8 mouse cellular contexts compared by ENCODE assay signal in the genomic region with DNA sequence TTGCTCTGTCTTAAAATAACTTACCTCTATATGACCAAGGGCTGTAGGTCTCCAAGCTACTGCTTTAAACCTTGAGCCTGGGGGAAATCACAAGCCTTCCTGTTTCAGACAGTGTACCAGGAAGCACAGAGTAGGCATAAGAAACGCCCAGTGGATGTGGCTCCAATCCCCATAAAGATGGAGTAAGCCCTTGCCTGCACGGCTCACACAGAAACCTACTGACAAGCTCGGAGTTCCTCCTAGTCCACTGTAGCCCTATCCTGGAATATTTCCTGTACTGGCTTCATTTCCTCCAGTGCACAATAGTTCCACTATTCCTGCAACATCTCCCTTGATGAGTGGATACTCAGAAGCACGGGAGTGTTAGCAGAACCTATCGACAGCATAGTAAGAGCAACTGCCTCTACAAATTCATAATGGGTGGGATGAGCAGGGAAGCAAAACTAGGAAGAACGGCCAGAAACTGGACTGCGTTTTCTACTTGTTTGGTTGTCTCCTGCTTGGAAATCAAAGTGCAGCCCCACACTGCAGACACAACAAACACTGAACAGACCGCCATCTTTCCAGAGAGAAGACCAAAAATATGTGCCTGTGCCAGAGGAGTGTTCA. TPM values are rescaled to one million over a fixed set of nuclear protein-coding genes. Genes with fewer than 3 reads are reported as not detected.
DNase-seq lines count a peak whose midpoint lies in the region; ATAC-seq and TF ChIP-seq lines count a peak whose summit lies in the region.

No protein-coding gene starts in this region.

- no peak; the same call in 1 of the 2 replicates for TF ChIP-seq POLR2A in CH12.LX (IDR thresholded peaks at IDR 0.05; ENCODE audit: low read depth, low read length)

- no peaks in the 10 kb centered on the region for H3K9me3 ChIP-seq in CH12.LX (replicated peaks; ENCODE audit: low read length)
- H3K9me3 ChIP-seq in heart, embryonic 13.5 days: no peaks in the 10 kb centered on the region
- H3K9me3 ChIP-seq in lung, embryonic 14.5 days (ENCODE audit: low read depth, low read length): no peaks in the 10 kb centered on the region

- no peak for TF ChIP-seq EP300 in CH12.LX (IDR thresholded peaks at IDR 0.05; ENCODE audit: low read length)

- no peak for ATAC-seq in heart, embryonic 13.5 days (ENCODE audit: extremely low read depth, insufficient number of reproducible peaks, low FRiP score, low TSS enrichment)
- ATAC-seq in lung, embryonic 14.5 days (ENCODE audit: insufficient read depth): no peak

- dilution Hi-C loops in CH12.LX (cut with MboI; ENCODE audit: extremely low pct_ligation_motif_present, extremely low pct_unique_long_range_greater_than_20kb, low sequenced_read_pairs): no loop called here

- peaks cover 10% of the 10 kb centered on the region; the same call in 1 of the 2 replicates for H3K79me2 ChIP-seq in CH12.LX (replicated peaks; ENCODE audit: control insufficient read depth, extremely low read depth, insufficient read depth, poor library complexity, severe bottlenecking)

- no peak for TF ChIP-seq CTCF in CH12.LX (conservative IDR thresholded peaks at IDR 0.05 in 1 of 2, IDR thresholded peaks at IDR 0.05 in 1 of 2; ENCODE audit: low read depth in 2 of 2, low read length in 2 of 2)
- TF ChIP-seq CTCF in lung, embryonic 14.5 days (IDR thresholded peaks at IDR 0.05; ENCODE audit: low read depth): no peak

- peak overlapping the region; percentile 3; the same call in 1 of the 2 replicates for H3K9ac ChIP-seq in CH12.LX (ENCODE audit: insufficient read depth, low read depth)
- 0 out of 2 replicates have a peak overlapping the region, but pooled peaks have one; percentile 1 for H3K9ac ChIP-seq in heart, embryonic 13.5 days
- no peak overlapping the region for H3K9ac ChIP-seq in lung, embryonic 14.5 days

- H3K36me3 ChIP-seq in CH12.LX (replicated peaks in 1 of 2; ENCODE audit: control insufficient read depth in 1 of 2, insufficient read depth in 1 of 2, low read length in 1 of 2): peaks cover 9 to 42% of the 10 kb centered on the region in 2 experiments
- H3K36me3 ChIP-seq in heart, embryonic 13.5 days: peaks cover 24% of the 10 kb centered on the region
- H3K36me3 ChIP-seq in lung, embryonic 14.5 days (ENCODE audit: insufficient read depth): peaks cover 12% of the 10 kb centered on the region; the same call in 1 of the 2 replicates

- no peak for TF ChIP-seq RAD21 in CH12.LX (IDR thresholded peaks at IDR 0.05; ENCODE audit: low read depth, low read length)

- in situ Hi-C loops in CH12.LX (cut with MboI; ENCODE audit: low pct_ligation_motif_present, low pct_unique_long_range_greater_than_20kb, low sequenced_read_pairs): no loop called here

- peak overlapping the region; percentile 35 to 48 (median 42) for H3K4me3 ChIP-seq in CH12.LX (replicated peaks in 1 of 3; ENCODE audit: low read depth in 2 of 3, low read length in 2 of 3, poor library complexity in 1 of 3)
- peak overlapping the region; percentile 15; the same call in 1 of the 2 replicates for H3K4me3 ChIP-seq in heart, embryonic 13.5 days
- no peak overlapping the region for H3K4me3 ChIP-seq in lung, embryonic 14.5 days (ENCODE audit: low read depth, low read length)

- 55% methylated on average over 8 of the region's 8 CpGs for WGBS in heart, embryonic 13.5 days
- WGBS in lung, embryonic 14.5 days: 58% methylated on average over 8 of the region's 8 CpGs

- DNase-seq in heart, adult 11 months: peak; percentile 93
- no peak for DNase-seq in heart, postnatal 14 days
- DNase-seq in CH12.LX (ENCODE audit: extremely low read depth): no peak
- DNase-seq in lung, embryonic 14.5 days: no peak
- no peak for DNase-seq in thymus, postnatal 25 days
- DNase-seq in right cerebral cortex, adult 2 months (ENCODE audit: low spot score in 2 of 2): no peak
- DNase-seq in spleen, adult 12 weeks (ENCODE audit: low spot score): no peak

- H3K4me1 ChIP-seq in CH12.LX (ENCODE audit: control insufficient read depth in 1 of 2, insufficient read depth in 2 of 2): peaks cover 5 to 26% of the 10 kb centered on the region in 2 experiments
- H3K4me1 ChIP-seq in heart, embryonic 13.5 days: peaks cover 58% of the 10 kb centered on the region
- H3K4me1 ChIP-seq in lung, embryonic 14.5 days (ENCODE audit: insufficient read depth): peaks cover 25% of the 10 kb centered on the region

- H3K27me3 ChIP-seq in CH12.LX (replicated peaks): no peaks in the 10 kb centered on the region
- no peaks in the 10 kb centered on the region for H3K27me3 ChIP-seq in heart, embryonic 13.5 days (replicated peaks)
- no peaks in the 10 kb centered on the region for H3K27me3 ChIP-seq in lung, embryonic 14.5 days (ENCODE audit: insufficient read depth, low read length)

- H3K27ac ChIP-seq in CH12.LX (ENCODE audit: insufficient read depth, low read depth): no peak overlapping the region
- H3K27ac ChIP-seq in heart, embryonic 13.5 days (replicated peaks): peak overlapping the region; percentile 80
- peak overlapping the region; percentile 80 for H3K27ac ChIP-seq in lung, embryonic 14.5 days (ENCODE audit: low read depth)

- intact Hi-C loops in heart, postnatal 14 days (cut with DNase I): no loop called here

- H3K4me2 ChIP-seq in CH12.LX (ENCODE audit: insufficient read depth, low read depth, poor library complexity, severe bottlenecking): peak overlapping the region; percentile 81
- peak overlapping the region; percentile 53 for H3K4me2 ChIP-seq in heart, embryonic 13.5 days
- H3K4me2 ChIP-seq in lung, embryonic 14.5 days: peak overlapping the region; percentile 43

TF ChIP-seq in CH12.LX, 34 proteins besides CTCF, POLR2A, EP300 and RAD21:
- TF ChIP-seq HCFC1 (IDR thresholded peaks at IDR 0.05; ENCODE audit: low read depth, low read length) (peak; percentile 11; the same call in 1 of the 2 replicates), POLR2AphosphoS2 (IDR thresholded peaks at IDR 0.05; ENCODE audit: low read depth, low read length) (no peak), MYC (IDR thresholded peaks at IDR 0.05; ENCODE audit: low read depth, low read length) (no peak), ELF1 (IDR thresholded peaks at IDR 0.05; ENCODE audit: low read depth, low read length) (peak; percentile 55; the same call in 1 of the 2 replicates), ZMIZ1 (IDR thresholded peaks at IDR 0.05; ENCODE audit: low read depth, low read length) (0 out of 2 replicates have a peak, but pooled peaks have one; percentile 28), IRF4 (IDR thresholded peaks at IDR 0.05; ENCODE audit: low read depth, low read length) (no peak), SMC3 (IDR thresholded peaks at IDR 0.05; ENCODE audit: low read depth, low read length) (no peak)

RNA-seq across cellular contexts. Expression of a gene that starts 7.0 kb away (rescaled TPM):
- 10 to 100 TPM; 28.5 to 29.5 TPM for total RNA-seq in heart, postnatal 14 days (2021)
- 4.0 and 4.5 TPM in 2 replicates for total RNA-seq in CH12.LX (2012; rRNA removed)
- total RNA-seq in CH12.LX (2014; rRNA removed): 4.3 and 4.5 TPM in 2 replicates
- polyA plus RNA-seq in CH12.LX (2012; ENCODE audit: insufficient read length, low read depth): 4.7 and 6.9 TPM in 2 replicates
- 6.3 and 7.2 TPM in 2 replicates for polyA plus RNA-seq in heart, embryonic 13.5 days (2015; fragmentation: Nextera tagmentation; extraction: Ambion mirVana)
- polyA plus RNA-seq in lung, embryonic 14.5 days (2014; fragmentation: Nextera tagmentation; extraction: Ambion mirVana): 9.0 and 9.2 TPM in 2 replicates
